Mouse (Mus musculus) limb, embryonic 15.5 days (tissue): Measurements from ENCODE around the gene Fam219b. TPM values are rescaled to one million over a fixed set of nuclear protein-coding genes. Genes with fewer than 3 reads are reported as not detected.
A peak's percentile ranks its signal among the peaks of the same experiment; 100 is the strongest.

Experiments
- ATAC-seq: fragments of 200-750 bp; cut with Nextera tagmentation; 2 replicates; pipeline ENCODE4 v1.8.0; 2017; ENCODE audit warnings: low read depth, moderate TSS enrichment; ENCODE audit not compliant: insufficient number of reproducible peaks, low FRiP score, low TSS enrichment
- H3K27ac ChIP-seq: fragments of 300-500 bp; sonication (generic); 2 replicates; pipeline ENCODE4 v1.5.1; 2015; ENCODE audit warnings: moderate library complexity, mild to moderate bottlenecking, inconsistent platforms
- H3K27me3 ChIP-seq: fragments of 300-500 bp; sonication (generic); 2 replicates; pipeline ENCODE4 v1.6.1; 2015; ENCODE audit warnings: inconsistent platforms
- H3K36me3 ChIP-seq: fragments of 300-500 bp; sonication (generic); 2 replicates; pipeline ENCODE4 v1.6.1; 2015; ENCODE audit warnings: inconsistent platforms
- H3K4me1 ChIP-seq: fragments of 300-500 bp; sonication (generic); 2 replicates; pipeline ENCODE4 v1.6.1; 2015; ENCODE audit warnings: inconsistent platforms
- H3K4me2 ChIP-seq: fragments of 300-500 bp; sonication (generic); 2 replicates; pipeline ENCODE4 v1.6.1; 2015; ENCODE audit warnings: mild to moderate bottlenecking, inconsistent platforms
- H3K4me3 ChIP-seq: fragments of 300-500 bp; sonication (generic); 2 replicates; pipeline ENCODE4 v1.5.1; 2015; ENCODE audit warnings: mild to moderate bottlenecking, inconsistent platforms
- H3K9ac ChIP-seq: fragments of 300-500 bp; sonication (generic); 2 replicates; pipeline ENCODE4 v1.6.1; 2015; ENCODE audit warnings: inconsistent platforms
- H3K9me3 ChIP-seq: fragments of 300-500 bp; sonication (generic); 2 replicates; pipeline ENCODE4 v1.6.1; 2016; ENCODE audit warnings: inconsistent platforms
- WGBS: fragments of 180-500 bp; shearing (Covaris S2); methylation state at CpG from one replicate; pipeline ENCODE4 v1.1.7; 2015; 5-methylcytosine and 5-hydroxymethylcytosine counted together
- polyA plus RNA-seq: library from polyadenylated mRNA; unstranded; fragments of >200 nt; fragmentation: Nextera tagmentation; extraction: Ambion mirVana; gene quantifications from 2 replicates; pipeline ENCODE4 v1.2.1, GENCODE M21; 2015

The Fam219b gene
- polyA plus RNA-seq, 1 experiment from 2014 or later, result 26.8 TPM

GRCm38 (mm10) chr9:57568500-57568899 lies 31.2 kb downstream of the Fam219b start:
- WGBS, result 91% methylated on average over 6 of the region's 6 CpGs
- peaks cover 34% of the 10 kb centered on the region for H3K36me3 ChIP-seq
- H3K4me2 ChIP-seq, result no peak overlapping the region
- H3K4me3 ChIP-seq, result no peak overlapping the region
- peaks cover 27% of the 10 kb centered on the region for H3K4me1 ChIP-seq
- no peak overlapping the region for H3K27ac ChIP-seq
- no peak overlapping the region for H3K9ac ChIP-seq
- no peak for ATAC-seq
- H3K9me3 ChIP-seq, result no peaks in the 10 kb centered on the region
- no peaks in the 10 kb centered on the region for H3K27me3 ChIP-seq

DNA sequence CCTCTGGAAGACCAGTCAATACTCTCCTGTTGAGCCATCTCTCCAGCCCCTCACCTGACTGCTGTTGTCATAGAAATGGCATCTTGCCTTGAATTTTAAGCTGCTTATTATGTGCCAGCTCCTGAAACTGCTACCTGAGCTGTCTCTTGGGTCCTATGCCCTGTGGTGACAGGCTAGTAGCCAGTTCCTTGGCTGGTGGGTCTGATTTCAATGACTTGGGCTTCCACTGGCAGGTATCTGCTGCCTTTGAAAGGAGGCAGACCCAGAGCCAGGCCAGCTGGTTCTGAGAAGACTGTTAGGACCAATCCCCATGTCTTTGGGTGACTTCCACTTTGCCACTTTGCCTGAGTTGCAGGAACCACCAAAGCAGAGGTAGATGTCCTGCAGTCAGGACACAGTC lies 37.1 kb downstream of the Fam219b start:
- Histone ChIP-seq H3K4me2 (no peak overlapping the region), H3K4me1 (0 out of 2 replicates have a peak, but pooled peaks cover 4% of the 10 kb centered on the region), H3K4me3 (no peak overlapping the region), H3K9me3 (no peaks in the 10 kb centered on the region), H3K27ac (no peak overlapping the region), H3K27me3 (no peaks in the 10 kb centered on the region), H3K9ac (no peak overlapping the region), H3K36me3 (peaks cover 42% of the 10 kb centered on the region)
- ATAC-seq, result no peak

DNA sequence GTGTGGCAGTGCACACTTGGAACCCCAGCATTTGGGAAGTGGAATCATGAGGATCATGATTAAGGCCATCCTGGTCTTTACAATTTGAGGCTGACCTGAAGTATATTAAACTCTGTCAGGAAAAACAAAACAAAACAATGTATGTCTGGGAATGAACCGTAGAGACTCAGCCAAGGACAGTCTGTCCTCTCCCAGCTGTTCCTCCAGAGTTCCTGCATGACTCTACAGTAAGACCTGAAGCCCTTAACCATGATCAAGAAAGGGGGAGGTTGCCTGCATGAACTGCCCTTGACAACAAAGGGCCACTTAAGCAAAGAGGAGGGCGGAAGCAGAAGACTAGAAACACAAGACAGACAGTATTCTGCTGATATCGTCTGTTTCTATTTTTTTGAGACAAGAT lies 38.2 kb downstream of the Fam219b start:
- Histone ChIP-seq H3K9ac (no peak overlapping the region), H3K4me2 (no peak overlapping the region), H3K4me1 (0 out of 2 replicates have a peak, but pooled peaks cover 4% of the 10 kb centered on the region), H3K27me3 (no peaks in the 10 kb centered on the region), H3K4me3 (no peak overlapping the region), H3K9me3 (no peaks in the 10 kb centered on the region), H3K27ac (no peak overlapping the region), H3K36me3 (peaks cover 42% of the 10 kb centered on the region)
- 87% methylated on average over 3 of the region's 3 CpGs for WGBS
- ATAC-seq, result no peak

DNA sequence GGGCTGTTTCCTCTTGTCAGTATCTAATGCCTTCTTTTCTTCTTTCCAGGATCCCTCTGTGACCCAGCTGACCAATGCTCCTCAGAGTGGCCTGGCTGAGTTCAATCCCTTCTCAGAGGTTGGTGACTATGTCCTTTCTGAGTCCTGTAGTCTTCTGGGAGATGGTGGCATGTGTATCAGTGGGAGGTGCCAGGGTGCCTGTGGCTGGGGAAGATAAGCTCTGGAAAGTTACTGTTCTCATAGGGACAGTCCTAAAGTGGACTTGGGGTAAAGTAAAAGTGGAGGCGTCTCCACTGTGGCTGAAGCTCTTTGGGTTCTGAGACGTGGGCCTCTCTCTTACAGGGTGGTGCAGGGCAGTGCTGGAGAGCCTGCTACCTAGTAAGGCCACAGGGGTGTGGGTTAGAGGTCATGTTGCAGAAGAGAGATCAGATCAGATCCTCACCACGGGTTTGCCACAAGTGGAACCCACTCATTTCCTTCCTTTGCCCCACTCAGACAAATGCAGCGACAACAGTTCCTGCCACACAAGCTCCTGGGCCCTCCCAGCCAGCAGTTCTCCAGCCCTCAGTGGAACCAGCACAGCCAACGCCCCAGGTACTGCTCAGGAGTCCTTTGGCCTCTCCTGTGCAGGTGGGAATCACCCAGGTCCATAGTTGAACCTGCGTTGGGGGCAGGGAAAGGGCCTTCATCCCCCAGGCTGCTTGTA lies 40.0 kb downstream of the Fam219b start:
- ATAC-seq, result no peak
- H3K27ac ChIP-seq, result no peak overlapping the region
- no peaks in the 10 kb centered on the region for H3K27me3 ChIP-seq
- 0 out of 2 replicates have a peak, but pooled peaks cover 4% of the 10 kb centered on the region for H3K4me1 ChIP-seq
- H3K4me2 ChIP-seq, result no peak overlapping the region
- 80% methylated on average over 6 of the region's 6 CpGs for WGBS
- no peaks in the 10 kb centered on the region for H3K9me3 ChIP-seq
- H3K4me3 ChIP-seq, result no peak overlapping the region
- H3K9ac ChIP-seq, result no peak overlapping the region
- peaks cover 51% of the 10 kb centered on the region for H3K36me3 ChIP-seq

GRCm38 (mm10) chr9:57584991-57585390 lies 47.7 kb downstream of the Fam219b start:
- no peak overlapping the region for H3K27ac ChIP-seq
- H3K36me3 ChIP-seq, result peaks cover 67% of the 10 kb centered on the region
- H3K4me1 ChIP-seq, result peaks cover 12% of the 10 kb centered on the region
- no peaks in the 10 kb centered on the region for H3K9me3 ChIP-seq
- H3K27me3 ChIP-seq, result no peaks in the 10 kb centered on the region
- no peak for ATAC-seq
- no peak overlapping the region for H3K4me2 ChIP-seq
- 87% methylated on average over 3 of the region's 3 CpGs for WGBS
- no peak overlapping the region for H3K9ac ChIP-seq
- no peak overlapping the region for H3K4me3 ChIP-seq

- Histone ChIP-seq H3K4me3 (peak within 1 kb of the TSS; percentile 80), H3K9me3 (no peaks in the 10 kb centered on the region), H3K27me3 (no peaks in the 10 kb centered on the region), H3K4me2 (peak within 1 kb of the TSS; percentile 89), H3K4me1 (peaks cover 25% of the 10 kb centered on the region), H3K9ac (peak within 1 kb of the TSS; percentile 64), H3K36me3 (peaks cover 50% of the 10 kb centered on the region), H3K27ac (peak within 1 kb of the TSS; percentile 91)
- WGBS, result under 1% methylated on average over 58 of the region's 58 CpGs
- ATAC-seq, result peak; percentile 76
Observed at GRCm38 (mm10) chr9:57589224-57590126, 52.1 kb downstream of the Fam219b start, which contains the start of gene Ulk3. TSS of gene Ulk3 (plus strand) at chr9:57589452.

DNA sequence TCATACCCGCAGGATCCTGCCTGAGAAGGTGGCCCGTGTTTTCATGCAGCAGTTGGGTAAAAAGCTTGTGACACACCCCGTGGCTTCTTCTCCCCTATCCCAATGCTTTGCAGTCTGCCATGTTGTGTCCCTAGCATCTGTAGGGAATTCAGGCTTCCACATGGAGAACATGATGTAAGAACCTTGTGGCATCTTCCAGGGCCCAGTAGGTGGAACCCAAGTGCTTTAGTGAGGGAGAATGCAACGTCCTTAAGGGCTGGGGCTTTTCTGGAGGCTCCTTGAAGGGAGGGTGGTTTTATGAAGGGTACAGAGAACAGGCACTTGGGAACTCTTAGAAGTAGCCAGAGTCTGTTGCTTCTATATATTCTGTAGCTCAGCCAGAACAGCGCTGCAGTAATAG lies 53.4 kb downstream of the Fam219b start:
- Histone ChIP-seq H3K4me1 (peaks cover 25% of the 10 kb centered on the region), H3K9ac (no peak overlapping the region), H3K36me3 (peaks cover 54% of the 10 kb centered on the region), H3K4me2 (peak overlapping the region; percentile 89; the same call in 1 of the 2 replicates), H3K9me3 (no peaks in the 10 kb centered on the region), H3K4me3 (peak overlapping the region; percentile 80; the same call in 1 of the 2 replicates), H3K27me3 (no peaks in the 10 kb centered on the region), H3K27ac (no peak overlapping the region)
- WGBS, result 32% methylated on average over 5 of the region's 5 CpGs
- no peak for ATAC-seq

Other genes with a start within 250 kb of the Fam219b start
- 23.3 and 25.5 TPM in 2 replicates for gene Ppcdc, start 97.4 kb upstream of the Fam219b start, polyA plus RNA-seq
- 12.7 and 14.2 TPM in 2 replicates for gene Scamp5, start 69.5 kb upstream of the Fam219b start, polyA plus RNA-seq
- 0.40 and 1.1 TPM in 2 replicates for gene Rpp25, start 33.5 kb upstream of the Fam219b start, polyA plus RNA-seq
- 411 and 426 TPM in 2 replicates for gene Cox5a, start 16.3 kb upstream of the Fam219b start, polyA plus RNA-seq
- gene Mpi, start 15.2 kb downstream of the Fam219b start, polyA plus RNA-seq, result 37.9 and 49.8 TPM in 2 replicates
- gene Scamp2, start 23.4 kb downstream of the Fam219b start, polyA plus RNA-seq, result 86.4 and 94.3 TPM in 2 replicates
- gene Ulk3, start 51.9 kb downstream of the Fam219b start, polyA plus RNA-seq, result 21.2 and 23.2 TPM in 2 replicates
- 0.36 TPM in 1 of 2 replicates, not detected in the other for gene Cplx3, start 68.8 kb downstream of the Fam219b start, polyA plus RNA-seq
- not detected in 2 replicates for gene Lman1l, start 83.2 kb downstream of the Fam219b start, polyA plus RNA-seq
- 24.2 and 29.0 TPM in 2 replicates for gene Csk, start 116.1 kb downstream of the Fam219b start, polyA plus RNA-seq
- not detected in 2 replicates for gene Cyp1a2, start 146.2 kb downstream of the Fam219b start, polyA plus RNA-seq
- gene Cyp1a1, start 150.4 kb downstream of the Fam219b start, polyA plus RNA-seq, result 0.08 TPM in 1 of 2 replicates, not detected in the other
- gene Edc3, start 171.0 kb downstream of the Fam219b start, polyA plus RNA-seq, result 32.9 and 33.9 TPM in 2 replicates
- 64.7 and 80.3 TPM in 2 replicates for gene Clk3, start 228.3 kb downstream of the Fam219b start, polyA plus RNA-seq